Mouse (Mus musculus) small intestine, adult 2 months (tissue): Measurements from ENCODE around the gene Dmkn.

Experiments
- CTCF ChIP-seq: fragments of 200-500 bp; IDR thresholded peaks from 2 replicates; pipeline ENCODE4 v1.5.1; 2012; ENCODE audit warnings: low read depth, mild to moderate bottlenecking, control low read depth, inconsistent platforms, low read length, moderate library complexity, mixed read lengths; ENCODE audit not compliant: insufficient replicate concordance, insufficient read length; ENCODE audit errors: extremely low read depth
- POLR2A ChIP-seq: fragments of 200-500 bp; IDR thresholded peaks from 2 replicates; pipeline ENCODE4 v1.6.1; 2012; ENCODE audit warnings: low read depth, mild to moderate bottlenecking, control low read depth, inconsistent platforms, low read length, moderate library complexity

GRCm38 (mm10) chr7:30805924-30806323 lies 42.4 kb downstream of the Dmkn start:
- TF ChIP-seq CTCF (peak; percentile 71; the same call in 1 of the 2 replicates), POLR2A (no peak)
